Mouse (Mus musculus) hindbrain, embryonic 14.5 days (tissue): Measurements from ENCODE around the gene Chd1. TPM values are rescaled to one million over a fixed set of nuclear protein-coding genes. Genes with fewer than 3 reads are reported as not detected.

Experiments
- ATAC-seq: fragments of 200-750 bp; cut with Nextera tagmentation; 2 replicates; pipeline ENCODE4 v1.8.0; 2017; ENCODE audit warnings: moderate number of reproducible peaks, mild to moderate bottlenecking, moderate TSS enrichment, moderate library complexity; ENCODE audit not compliant: low FRiP score
- DNase-seq: peaks from one replicate; pipeline ENCODE4 v3.0.0-alpha.2; 2015; ENCODE audit warnings: low spot score
- H3K27ac ChIP-seq: fragments of 300-500 bp; sonication (generic); 2 replicates; pipeline ENCODE4 v1.5.1; 2014; ENCODE audit warnings: mild to moderate bottlenecking, moderate library complexity
- H3K27me3 ChIP-seq: fragments of 300-500 bp; sonication (generic); 2 replicates; pipeline ENCODE4 v1.6.1; 2014; ENCODE audit warnings: mild to moderate bottlenecking, low read length, mixed read lengths; ENCODE audit not compliant: control insufficient read depth, insufficient read depth
- H3K36me3 ChIP-seq: fragments of 300-500 bp; sonication (generic); replicated peaks from 2 replicates; pipeline ENCODE4 v1.6.1; 2014; ENCODE audit not compliant: control insufficient read depth, insufficient read depth
- H3K4me1 ChIP-seq: fragments of 300-500 bp; sonication (generic); replicated peaks from 2 replicates; pipeline ENCODE4 v1.6.1; 2014; ENCODE audit warnings: antibody characterized with exemption, low read length, mixed read lengths; ENCODE audit not compliant: control insufficient read depth, insufficient read depth
- H3K4me2 ChIP-seq: fragments of 300-500 bp; sonication (generic); replicated peaks from 2 replicates; pipeline ENCODE4 v1.6.1; 2014; ENCODE audit warnings: mild to moderate bottlenecking, moderate library complexity
- H3K4me3 ChIP-seq: fragments of 300-500 bp; sonication (generic); replicated peaks from 2 replicates; pipeline ENCODE4 v1.5.1; 2014; ENCODE audit warnings: mild to moderate bottlenecking, low read length
- H3K9ac ChIP-seq: fragments of 300-500 bp; sonication (generic); 2 replicates; pipeline ENCODE4 v1.6.1; 2014
- H3K9me3 ChIP-seq: fragments of 300-500 bp; sonication (generic); 2 replicates; pipeline ENCODE4 v1.6.1; 2016; ENCODE audit warnings: low read length; ENCODE audit not compliant: control insufficient read depth
- WGBS: fragments of 180-500 bp; shearing (Covaris S2); extraction: QIAGEN DNeasy Blood & Tissue Kit; methylation state at CpG from one replicate; pipeline ENCODE4 v1.1.7; 2014; 5-methylcytosine and 5-hydroxymethylcytosine counted together
- polyA plus RNA-seq: library from polyadenylated mRNA; unstranded; fragments of >200 nt; fragmentation: Nextera tagmentation; extraction: Ambion mirVana; gene quantifications from 2 replicates; pipeline ENCODE4 v1.2.1, GENCODE M21; 2014

The Chd1 gene
- polyA plus RNA-seq: 21.3 and 21.8 TPM in 2 replicates

DNA sequence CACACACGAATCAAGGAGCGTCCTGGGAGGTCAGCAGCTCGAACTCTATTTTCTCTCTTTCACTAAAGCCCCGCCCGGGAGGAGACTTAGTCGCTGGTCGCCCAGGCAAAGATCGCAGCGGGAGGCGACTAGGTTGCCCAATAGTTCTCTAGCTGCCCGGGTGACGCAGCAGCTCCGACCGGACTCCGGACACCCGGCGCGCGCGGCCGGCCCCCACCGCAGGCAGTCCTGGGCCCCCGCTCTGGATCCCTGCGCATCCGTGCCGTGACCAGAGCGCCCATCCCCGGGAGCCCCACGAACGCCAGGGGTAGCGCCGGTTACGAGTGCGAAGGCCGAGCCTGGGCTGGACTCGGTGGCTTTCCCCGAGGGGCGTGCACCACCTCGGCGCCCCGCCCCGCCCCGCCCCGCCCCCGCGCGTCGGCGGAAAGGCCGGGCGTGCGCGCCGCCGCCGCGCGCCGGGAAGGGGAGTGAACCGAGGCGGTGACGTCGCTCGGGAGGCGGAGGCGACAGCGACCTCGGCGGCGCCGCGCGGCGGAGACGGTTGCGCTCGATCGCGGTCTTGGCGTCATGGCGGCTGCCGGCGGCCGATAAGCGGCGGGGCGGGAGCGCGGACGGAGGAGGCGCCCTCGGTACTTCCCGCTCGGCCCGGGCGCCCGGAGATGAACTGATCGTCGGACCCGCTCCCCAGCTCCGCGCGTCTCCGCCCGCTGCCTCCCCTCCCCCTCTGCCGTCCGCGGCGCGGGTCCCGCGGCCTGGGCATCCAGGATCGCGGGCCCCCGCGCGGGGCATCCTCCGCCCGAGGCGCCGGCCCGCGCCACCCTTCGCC lies at the start of gene Chd1:
TSS of gene Chd1 (plus strand) at position 493 of the 826 bp plus-strand sequence.
- H3K27ac ChIP-seq: peak within 1 kb of the TSS; percentile 94
- ATAC-seq (peak; percentile 96), DNase-seq (peak; percentile 90)
- peak within 1 kb of the TSS; percentile 98 for H3K4me2 ChIP-seq
- 1% methylated on average over 74 of the region's 124 CpGs for WGBS
- peak within 1 kb of the TSS; percentile 81 for H3K9ac ChIP-seq
- peaks cover 24% of the 10 kb centered on the region for H3K4me1 ChIP-seq
- peak within 1 kb of the TSS; percentile 84 for H3K4me3 ChIP-seq
- H3K36me3 ChIP-seq: peaks cover 14% of the 10 kb centered on the region
- H3K27me3 ChIP-seq: no peaks in the 10 kb centered on the region
- no peaks in the 10 kb centered on the region for H3K9me3 ChIP-seq

DNA sequence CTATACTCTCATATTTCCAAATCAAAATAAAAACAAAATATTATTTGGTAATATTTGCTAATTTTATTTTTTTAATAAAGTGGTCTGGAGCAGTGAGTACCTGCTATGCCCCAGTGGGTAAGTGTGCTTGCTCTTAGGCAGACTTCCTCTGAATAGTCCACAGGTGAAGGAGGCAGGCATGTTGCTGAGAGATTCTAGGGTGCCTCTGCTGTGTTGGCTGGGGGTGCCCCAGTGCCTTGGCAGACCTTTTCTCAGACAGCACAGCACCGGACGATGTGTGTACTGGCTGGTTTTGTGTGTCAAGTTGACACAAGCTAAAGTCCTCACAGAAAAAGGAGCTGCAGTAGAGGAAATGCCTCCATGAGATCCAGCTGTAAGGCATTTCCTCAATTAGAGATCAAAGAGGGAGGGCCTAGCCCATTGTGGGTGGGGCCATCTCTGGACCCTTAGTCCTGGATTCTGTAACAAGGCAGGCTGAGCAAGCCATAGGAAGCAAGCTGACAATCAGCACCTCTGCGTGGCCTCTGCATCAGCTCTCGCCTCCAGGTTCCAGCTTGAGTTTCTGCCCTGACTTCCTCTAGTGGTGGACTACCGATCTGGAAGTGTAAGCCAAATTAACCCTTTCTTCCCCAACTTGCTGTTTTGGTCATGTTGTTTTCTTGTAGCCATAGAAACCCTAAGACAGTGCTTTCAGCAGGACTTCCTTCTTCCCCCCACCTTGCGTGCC lies 47.7 kb upstream of the Chd1 start:
- H3K27me3 ChIP-seq: no peaks in the 10 kb centered on the region
- no peak overlapping the region for H3K9ac ChIP-seq
- H3K4me2 ChIP-seq: no peak overlapping the region
- no peaks in the 10 kb centered on the region for H3K4me1 ChIP-seq
- no peak overlapping the region for H3K4me3 ChIP-seq
- 29% methylated on average over 6 of the region's 6 CpGs for WGBS
- no peaks in the 10 kb centered on the region for H3K9me3 ChIP-seq
- no peak overlapping the region for H3K27ac ChIP-seq
- ATAC-seq (no peak), DNase-seq (no peak)
- no peaks in the 10 kb centered on the region for H3K36me3 ChIP-seq

DNA sequence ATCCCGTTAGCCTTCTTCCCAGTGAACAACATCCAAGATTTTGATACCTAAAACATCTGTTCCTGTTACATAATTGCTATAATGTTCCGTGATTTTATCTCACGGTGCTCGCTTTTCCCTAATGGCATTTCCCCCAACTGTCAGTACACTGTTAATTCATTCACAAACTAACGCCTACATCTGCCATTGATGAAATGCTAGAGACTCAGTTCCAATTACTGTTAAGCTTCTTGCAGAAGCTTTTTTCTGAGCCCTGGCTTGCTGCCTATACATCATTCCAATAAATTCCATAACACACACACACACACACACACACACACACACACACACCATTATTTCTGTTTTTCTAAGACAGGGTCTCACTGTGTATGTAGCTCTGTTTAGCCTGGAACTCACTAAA lies 31.9 kb upstream of the Chd1 start:
- Histone ChIP-seq H3K4me2 (no peak overlapping the region), H3K27ac (no peak overlapping the region), H3K4me1 (no peaks in the 10 kb centered on the region), H3K27me3 (no peaks in the 10 kb centered on the region), H3K9me3 (no peaks in the 10 kb centered on the region), H3K36me3 (no peaks in the 10 kb centered on the region), H3K4me3 (no peak overlapping the region), H3K9ac (no peak overlapping the region)
- 78% methylated on average over 5 of the region's 5 CpGs for WGBS
- no peak for DNase-seq
- ATAC-seq: no peak

DNA sequence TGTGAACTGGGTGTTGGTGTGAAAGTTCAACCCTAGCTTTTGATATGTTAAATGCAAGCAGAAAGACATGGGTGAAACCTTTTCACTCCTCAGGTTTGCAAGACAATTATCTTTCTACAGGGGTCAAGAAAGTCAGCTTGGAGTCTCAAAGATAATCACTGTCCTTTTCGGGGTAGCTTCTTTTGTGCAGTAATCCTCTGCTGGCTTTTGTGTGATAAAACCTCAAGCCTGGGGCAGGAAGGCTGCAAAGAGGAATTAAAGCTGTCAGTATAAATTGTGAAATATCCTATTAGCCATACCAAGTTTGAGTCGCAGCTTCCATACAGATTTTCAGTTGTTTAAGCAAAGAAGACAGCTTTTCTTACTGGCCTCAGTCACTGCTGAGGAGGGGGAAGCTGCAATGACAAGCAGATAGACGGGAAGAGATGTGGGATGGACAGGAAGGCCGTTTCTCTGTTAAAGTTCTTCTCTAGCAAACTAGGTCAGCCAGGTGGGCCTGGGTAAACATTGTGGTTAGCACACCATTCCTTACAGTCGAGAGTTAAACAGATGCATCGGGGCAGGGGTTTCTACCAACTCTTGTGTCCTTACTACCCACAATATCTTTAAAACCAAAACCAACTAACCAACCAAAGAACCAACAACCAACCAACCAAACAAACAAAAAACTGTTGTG lies 26.7 kb upstream of the Chd1 start:
- DNase-seq (no peak), ATAC-seq (no peak)
- H3K4me3 ChIP-seq: no peak overlapping the region
- no peaks in the 10 kb centered on the region for H3K27me3 ChIP-seq
- H3K4me2 ChIP-seq: no peak overlapping the region
- H3K4me1 ChIP-seq: no peaks in the 10 kb centered on the region
- no peaks in the 10 kb centered on the region for H3K36me3 ChIP-seq
- H3K27ac ChIP-seq: no peak overlapping the region
- H3K9ac ChIP-seq: no peak overlapping the region
- no peaks in the 10 kb centered on the region for H3K9me3 ChIP-seq
- 12% methylated on average over 6 of the region's 6 CpGs for WGBS

DNA sequence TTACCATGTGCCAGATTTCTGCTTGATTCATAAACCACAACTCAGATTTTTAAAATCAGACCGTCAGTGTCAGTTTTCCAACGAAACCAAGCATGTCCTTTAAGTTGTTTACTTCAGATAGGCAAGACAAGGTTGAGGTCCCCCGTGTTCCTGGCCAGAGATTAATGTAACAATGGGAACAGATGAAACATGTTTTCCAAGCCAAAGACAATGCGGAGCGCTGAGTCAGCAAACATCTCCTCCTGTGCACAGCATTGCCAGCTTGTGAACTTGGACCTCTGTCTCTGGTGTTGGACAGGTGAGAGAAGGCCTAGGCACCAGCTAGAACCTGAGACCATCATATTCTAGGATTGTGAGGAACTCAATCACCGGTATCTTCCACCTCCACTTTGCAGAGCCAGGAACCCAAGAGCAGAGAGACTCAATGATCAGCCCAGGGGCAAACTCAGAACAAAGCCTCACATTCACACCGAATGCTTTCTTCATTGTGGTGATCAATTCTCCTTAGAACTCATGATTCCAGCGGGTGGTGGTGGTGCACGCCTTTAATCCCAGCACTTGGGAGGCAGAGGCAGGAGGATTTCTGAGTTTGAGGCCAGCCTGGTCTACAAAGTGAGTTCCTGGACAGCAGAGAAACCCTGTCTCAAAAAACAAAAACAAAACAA lies 24.7 kb upstream of the Chd1 start:
- H3K9ac ChIP-seq: no peak overlapping the region
- DNase-seq (no peak), ATAC-seq (no peak)
- WGBS: 94% methylated on average over 9 of the region's 9 CpGs
- H3K27me3 ChIP-seq: no peaks in the 10 kb centered on the region
- no peaks in the 10 kb centered on the region for H3K36me3 ChIP-seq
- no peaks in the 10 kb centered on the region for H3K4me1 ChIP-seq
- no peaks in the 10 kb centered on the region for H3K9me3 ChIP-seq
- no peak overlapping the region for H3K4me2 ChIP-seq
- H3K27ac ChIP-seq: no peak overlapping the region
- H3K4me3 ChIP-seq: no peak overlapping the region

DNA sequence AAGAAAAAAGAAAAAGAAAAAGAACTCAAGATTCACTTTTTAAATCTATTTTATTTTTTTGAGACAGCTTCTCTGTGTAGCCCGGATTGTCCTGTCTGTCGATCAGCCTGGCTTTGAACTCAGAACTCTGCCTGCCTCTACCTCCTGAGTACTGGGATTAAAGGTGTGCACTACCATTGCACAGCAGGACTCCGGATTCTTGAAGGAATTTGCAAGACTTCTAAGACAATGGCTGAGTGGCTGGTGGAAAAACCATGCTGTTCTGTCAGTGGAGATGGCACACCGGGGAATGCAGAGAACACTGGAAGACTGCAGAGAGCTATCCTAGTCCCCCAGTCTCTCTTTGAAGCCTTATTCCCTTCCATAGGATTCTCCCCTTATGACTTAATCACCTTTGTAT lies 24.1 kb upstream of the Chd1 start:
- ATAC-seq (no peak), DNase-seq (no peak)
- H3K27ac ChIP-seq: no peak overlapping the region
- no peaks in the 10 kb centered on the region for H3K36me3 ChIP-seq
- H3K9ac ChIP-seq: no peak overlapping the region
- WGBS: 83% methylated on average over 4 of the region's 4 CpGs
- H3K4me2 ChIP-seq: no peak overlapping the region
- no peaks in the 10 kb centered on the region for H3K4me1 ChIP-seq
- no peak overlapping the region for H3K4me3 ChIP-seq
- no peaks in the 10 kb centered on the region for H3K9me3 ChIP-seq
- H3K27me3 ChIP-seq: no peaks in the 10 kb centered on the region

DNA sequence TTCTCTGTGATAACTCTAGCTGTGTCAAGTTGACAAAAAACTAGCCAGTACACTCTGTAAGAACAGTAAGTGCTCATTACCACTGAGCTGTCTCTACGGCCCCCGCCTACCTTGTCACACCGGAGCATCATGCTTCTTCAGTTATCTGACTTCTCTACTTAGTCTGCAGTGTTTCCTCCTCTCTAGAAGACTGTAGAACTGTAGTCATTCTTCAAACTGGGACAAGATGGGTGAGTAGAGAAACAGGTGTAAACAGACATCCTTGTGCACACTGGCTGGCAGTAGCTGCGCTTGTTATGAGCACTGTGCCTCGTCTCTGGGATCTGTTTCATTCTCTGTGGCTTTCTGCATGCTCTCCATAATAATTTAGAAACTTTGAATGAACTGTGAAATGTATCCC lies 18.4 kb upstream of the Chd1 start:
- Histone ChIP-seq H3K4me2 (no peak overlapping the region), H3K27me3 (no peaks in the 10 kb centered on the region), H3K36me3 (no peaks in the 10 kb centered on the region), H3K9ac (no peak overlapping the region), H3K4me3 (no peak overlapping the region), H3K9me3 (no peaks in the 10 kb centered on the region), H3K27ac (no peak overlapping the region), H3K4me1 (no peaks in the 10 kb centered on the region)
- 93% methylated on average over 5 of the region's 5 CpGs for WGBS
- DNase-seq (no peak), ATAC-seq (no peak)

DNA sequence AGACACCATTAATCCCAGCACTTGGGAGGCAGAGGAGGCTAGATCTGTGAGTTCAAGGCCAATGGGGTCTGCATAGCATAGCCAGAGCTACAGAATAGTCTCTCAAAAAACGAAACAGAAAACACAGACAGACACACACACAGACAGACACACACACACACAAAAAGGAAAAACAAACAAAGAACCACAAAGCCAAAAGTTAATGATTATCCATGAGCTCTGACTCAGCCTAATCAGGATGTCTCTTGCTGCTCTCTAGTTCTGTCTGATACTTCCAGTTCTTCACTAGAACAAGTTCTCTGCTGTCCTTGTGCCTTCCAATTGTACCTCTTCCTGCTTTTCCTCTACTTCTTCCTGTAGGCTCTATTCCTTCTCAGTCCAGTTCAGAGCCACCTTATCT lies 14.5 kb upstream of the Chd1 start:
- Histone ChIP-seq H3K4me3 (no peak overlapping the region), H3K27me3 (no peaks in the 10 kb centered on the region), H3K9ac (no peak overlapping the region), H3K36me3 (no peaks in the 10 kb centered on the region), H3K4me2 (no peak overlapping the region), H3K4me1 (no peaks in the 10 kb centered on the region), H3K9me3 (no peaks in the 10 kb centered on the region), H3K27ac (no peak overlapping the region)
- WGBS: 69% methylated on average over 1 of the region's 1 CpGs
- no peak for ATAC-seq
- DNase-seq: no peak

DNA sequence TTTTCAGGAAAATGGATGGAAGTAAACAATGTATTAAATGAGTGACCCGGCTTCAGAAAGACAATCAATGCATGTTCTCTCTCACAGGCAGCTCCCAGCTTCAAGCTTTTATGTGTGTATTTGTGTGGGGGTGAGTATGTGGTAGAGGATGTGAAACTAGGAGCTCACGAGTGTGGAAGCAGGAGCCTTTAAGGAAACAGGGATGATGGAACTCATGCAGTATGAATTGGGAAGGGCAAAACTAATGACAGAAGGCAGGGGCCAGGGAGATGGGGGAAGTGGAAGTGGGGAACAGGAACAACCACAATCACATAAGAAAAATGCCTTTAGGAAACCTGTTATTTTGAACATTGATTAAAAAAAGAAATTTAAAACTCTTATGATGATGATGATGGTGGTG lies 9.2 kb upstream of the Chd1 start:
- H3K4me2 ChIP-seq: no peak overlapping the region
- no peak for DNase-seq
- ATAC-seq: no peak
- no peaks in the 10 kb centered on the region for H3K27me3 ChIP-seq
- H3K4me1 ChIP-seq: no peaks in the 10 kb centered on the region
- no peak overlapping the region for H3K27ac ChIP-seq
- H3K4me3 ChIP-seq: no peak overlapping the region
- no peak overlapping the region for H3K9ac ChIP-seq
- no peaks in the 10 kb centered on the region for H3K36me3 ChIP-seq
- 87% methylated on average over 2 of the region's 2 CpGs for WGBS
- H3K9me3 ChIP-seq: no peaks in the 10 kb centered on the region
